Mouse (Mus musculus) G1E (cell line): Measurements from ENCODE around the gene Atp6v0a1. TPM values are rescaled to one million over a fixed set of nuclear protein-coding genes. Genes with fewer than 3 reads are reported as not detected.

Experiments
- ATAC-seq: 2 replicates; pipeline ENCODE4 v1.8.0; 2016; ENCODE audit warnings: mild to moderate bottlenecking; ENCODE audit not compliant: insufficient number of reproducible peaks, poor library complexity, low FRiP score, severe bottlenecking; ENCODE audit errors: extremely low read depth
- DNase-seq: peaks from one replicate; pipeline ENCODE4 v3.0.0; 2012; ENCODE audit warnings: low spot score
- H3K27me3 ChIP-seq: 2 replicates; pipeline ENCODE4 v1.6.1; 2012; ENCODE audit warnings: mild to moderate bottlenecking, low read length, inconsistent platforms; ENCODE audit not compliant: insufficient read depth
- H3K36me3 ChIP-seq: replicated peaks from 2 replicates; pipeline ENCODE3; 2012; ENCODE audit warnings: mild to moderate bottlenecking, inconsistent platforms
- H3K4me1 ChIP-seq: 2 replicates; pipeline ENCODE4 v1.6.1; 2012; ENCODE audit warnings: low read depth, low read length, inconsistent platforms, mixed read lengths; ENCODE audit not compliant: insufficient read depth
- H3K4me3 ChIP-seq: 2 replicates; pipeline ENCODE4 v1.5.1; 2012; ENCODE audit warnings: low read depth, mild to moderate bottlenecking, inconsistent platforms, low read length, moderate library complexity, mixed read lengths
- H3K9me3 ChIP-seq: replicated peaks from 2 replicates; pipeline ENCODE4 v1.6.1; 2012; ENCODE audit warnings: inconsistent platforms
- CTCF ChIP-seq: IDR thresholded peaks from 2 replicates; pipeline ENCODE4 v1.5.1; 2012; ENCODE audit warnings: low read depth, low read length, inconsistent platforms, mixed read lengths
- GATA1 ChIP-seq: IDR thresholded peaks from 2 replicates; pipeline ENCODE4 v1.6.1; 2012; ENCODE audit warnings: borderline replicate concordance, low read length, inconsistent platforms, mixed read lengths
- GATA2 ChIP-seq: IDR thresholded peaks from 2 replicates; pipeline ENCODE4 v1.6.1; 2012; ENCODE audit warnings: low read depth, low read length, inconsistent platforms, borderline replicate concordance
- POLR2AphosphoS5 ChIP-seq: IDR thresholded peaks from 2 replicates; pipeline ENCODE4 v1.6.1; 2012; ENCODE audit warnings: low read depth, low read length, inconsistent platforms; ENCODE audit not compliant: insufficient replicate concordance
- TAL1 ChIP-seq: conservative IDR thresholded peaks from 2 replicates; pipeline ENCODE4 v1.6.1; 2012; ENCODE audit warnings: low read depth, low read length, inconsistent platforms, mixed read lengths
- polyA plus RNA-seq: library from polyadenylated mRNA; stranded (reverse); fragments of >175 nt; gene quantifications from 2 replicates; pipeline ENCODE4 v1.2.3, GENCODE M21; 2012
- total RNA-seq, 2 experiments: library from RNA; stranded (forward) in 1 of 2; stranded (reverse) in 1 of 2; fragments of 200-1000 nt in 1 of 2; fragments of >200 nt in 1 of 2; fragmentation: Nextera tagmentation in 1 of 2; gene quantifications; 2 replicates each; pipeline ENCODE4 v1.2.3; 2014 to 2017

Gene Atp6v0a1
- total and polyA plus RNA-seq, 3 experiments: 26.3 to 180 (median 77.6) TPM

- DNase-seq: no peak
- H3K9me3 ChIP-seq: no peaks in the 10 kb centered on the region
- H3K36me3 ChIP-seq: no peaks in the 10 kb centered on the region
- H3K4me3 ChIP-seq: no peak overlapping the region
- no peak for ATAC-seq
- H3K4me1 ChIP-seq: peaks cover 17% of the 10 kb centered on the region
- peaks cover 23% of the 10 kb centered on the region for H3K27me3 ChIP-seq
- TF ChIP-seq CTCF (no peak), POLR2AphosphoS5 (no peak), TAL1 (no peak), GATA1 (no peak), GATA2 (no peak)
These were observed 23.6 kb upstream of the Atp6v0a1 start for GRCm38 (mm10) chr11:100985607-100986006.

DNA sequence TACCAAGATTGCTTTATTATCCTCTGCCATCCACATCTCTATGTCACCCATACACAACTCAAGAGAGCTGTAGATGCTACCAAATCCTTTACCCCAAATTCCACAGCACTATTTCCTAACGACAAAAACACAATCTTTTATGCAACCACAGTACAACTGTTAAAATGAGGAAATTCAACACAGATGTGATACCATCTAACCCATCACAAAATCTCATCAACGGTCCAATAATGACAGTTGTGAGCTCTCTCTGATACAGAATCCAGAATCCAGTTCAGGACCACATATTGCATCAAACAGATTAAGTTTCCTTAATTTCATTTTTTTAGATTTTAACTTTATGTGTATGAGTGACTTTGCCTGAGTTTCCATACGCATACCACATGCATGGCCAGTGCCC lies 20.6 kb upstream of the Atp6v0a1 start:
- no peaks in the 10 kb centered on the region for H3K9me3 ChIP-seq
- DNase-seq (no peak), ATAC-seq (no peak)
- no peak overlapping the region for H3K4me3 ChIP-seq
- TF ChIP-seq GATA1 (no peak), POLR2AphosphoS5 (no peak), GATA2 (no peak), CTCF (no peak), TAL1 (no peak)
- H3K27me3 ChIP-seq: peaks cover 11% of the 10 kb centered on the region
- no peaks in the 10 kb centered on the region for H3K36me3 ChIP-seq
- H3K4me1 ChIP-seq: peaks cover 8% of the 10 kb centered on the region; the same call in 1 of the 2 replicates

GRCm38 (mm10) chr11:100989666-100990065 lies 19.6 kb upstream of the Atp6v0a1 start:
- H3K27me3 ChIP-seq: peaks cover 12% of the 10 kb centered on the region
- TF ChIP-seq POLR2AphosphoS5 (no peak), CTCF (no peak), TAL1 (no peak), GATA2 (no peak), GATA1 (no peak)
- DNase-seq (no peak), ATAC-seq (no peak)
- H3K4me3 ChIP-seq: no peak overlapping the region
- H3K9me3 ChIP-seq: no peaks in the 10 kb centered on the region
- no peaks in the 10 kb centered on the region for H3K36me3 ChIP-seq
- H3K4me1 ChIP-seq: peaks cover 6% of the 10 kb centered on the region; the same call in 1 of the 2 replicates

DNA sequence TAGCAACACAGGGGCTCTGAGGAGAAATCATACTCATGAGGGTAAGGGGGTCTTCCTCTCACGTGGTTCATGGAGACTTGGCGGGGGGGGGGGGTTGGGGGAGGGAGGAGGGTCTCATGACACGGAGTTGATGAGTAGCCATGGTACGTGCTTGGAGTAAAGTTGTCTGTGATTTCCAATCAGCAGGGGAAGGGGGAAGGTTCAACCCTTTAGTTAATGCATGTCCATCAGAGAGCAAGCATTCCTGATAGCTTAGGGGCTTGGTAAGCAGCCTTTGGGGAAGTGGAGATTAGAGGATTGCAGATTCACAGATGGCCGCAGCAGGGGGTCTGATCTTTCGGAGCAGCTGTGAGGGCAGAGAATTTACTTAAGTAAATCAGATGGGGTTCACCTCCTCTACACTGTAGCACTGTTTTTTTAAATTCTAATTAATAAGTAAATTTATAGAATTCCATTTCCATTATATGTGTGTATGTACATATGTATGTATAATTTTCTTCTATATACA lies 18.2 kb upstream of the Atp6v0a1 start:
- Histone ChIP-seq H3K4me1 (peaks cover 2% of the 10 kb centered on the region; the same call in 1 of the 2 replicates), H3K9me3 (no peaks in the 10 kb centered on the region), H3K36me3 (no peaks in the 10 kb centered on the region), H3K4me3 (no peak overlapping the region), H3K27me3 (peaks cover 18% of the 10 kb centered on the region)
- DNase-seq (no peak), ATAC-seq (no peak)
- TF ChIP-seq GATA2 (no peak), TAL1 (no peak), POLR2AphosphoS5 (no peak), CTCF (no peak), GATA1 (no peak)

- no peaks in the 10 kb centered on the region for H3K9me3 ChIP-seq
- no peak for ATAC-seq
These were observed 15.8 kb upstream of the Atp6v0a1 start for GRCm38 (mm10) chr11:100993437-100993836.

GRCm38 (mm10) chr11:100994233-100994632 lies 15.0 kb upstream of the Atp6v0a1 start:
- no peak for ATAC-seq
- Histone ChIP-seq H3K4me1 (peaks cover 2% of the 10 kb centered on the region; the same call in 1 of the 2 replicates), H3K9me3 (no peaks in the 10 kb centered on the region), H3K4me3 (no peak overlapping the region), H3K27me3 (peaks cover 25% of the 10 kb centered on the region), H3K36me3 (no peaks in the 10 kb centered on the region)
- DNase-seq: no peak
- TF ChIP-seq POLR2AphosphoS5: no peak
- TF ChIP-seq TAL1: no peak
- no peak for TF ChIP-seq GATA1
- no peak for TF ChIP-seq GATA2
- TF ChIP-seq CTCF: no peak

More at GRCm38 (mm10) chr11:100993437-100993836, 15.8 kb upstream of the Atp6v0a1 start:
- no peaks in the 10 kb centered on the region for H3K36me3 ChIP-seq
- no peak overlapping the region for H3K4me3 ChIP-seq
- DNase-seq: no peak
- H3K4me1 ChIP-seq: peaks cover 2% of the 10 kb centered on the region; the same call in 1 of the 2 replicates
- H3K27me3 ChIP-seq: peaks cover 24% of the 10 kb centered on the region
- no peak for TF ChIP-seq CTCF
- no peak for TF ChIP-seq GATA2
- no peak for TF ChIP-seq GATA1
- TF ChIP-seq TAL1: no peak
- no peak for TF ChIP-seq POLR2AphosphoS5

DNA sequence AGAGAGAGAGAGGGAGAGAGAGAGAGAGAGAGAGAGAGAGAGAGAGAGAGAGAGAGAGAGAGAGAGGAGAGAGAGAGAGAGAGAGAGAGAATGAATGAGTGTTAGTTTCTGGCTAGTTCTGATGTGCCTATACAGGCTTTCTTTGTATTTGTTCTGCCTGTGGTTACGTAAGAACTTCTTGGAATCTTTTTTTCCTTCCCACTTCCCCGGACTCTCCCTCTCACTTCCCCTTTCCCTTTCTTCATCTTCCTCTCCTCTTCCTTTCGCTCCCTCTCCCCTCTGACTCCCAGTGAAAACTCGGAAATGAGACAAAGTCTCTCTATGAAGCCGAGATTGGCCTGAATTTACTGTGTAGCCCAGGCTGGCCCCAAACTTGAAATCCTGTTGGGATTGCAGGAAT lies 14.6 kb upstream of the Atp6v0a1 start:
- H3K4me3 ChIP-seq: no peak overlapping the region
- peaks cover 27% of the 10 kb centered on the region for H3K27me3 ChIP-seq
- DNase-seq: no peak
- peaks cover 2% of the 10 kb centered on the region; the same call in 1 of the 2 replicates for H3K4me1 ChIP-seq
- ATAC-seq: no peak
- TF ChIP-seq POLR2AphosphoS5: no peak
- TF ChIP-seq TAL1: no peak
- no peak for TF ChIP-seq CTCF
- no peak for TF ChIP-seq GATA2
- no peak for TF ChIP-seq GATA1
- no peaks in the 10 kb centered on the region for H3K9me3 ChIP-seq
- H3K36me3 ChIP-seq: no peaks in the 10 kb centered on the region
